In genomic region chr5:23826321-23827004, GRCm38 (mm10) we compare ENCODE assay signal across 8 mouse cellular contexts. TPM values are rescaled to one million over a fixed set of nuclear protein-coding genes. Genes with fewer than 3 reads are reported as not detected.
DNase-seq lines count a peak whose midpoint lies in the region; ATAC-seq and TF ChIP-seq lines count a peak whose summit lies in the region.

No protein-coding gene starts in this region.

- H3K9me3 ChIP-seq in hindbrain, postnatal 0 days (ENCODE audit: low read length) = no peaks in the 10 kb centered on the region
- H3K9me3 ChIP-seq in liver, postnatal 0 days (ENCODE audit: low read length) = no peaks in the 10 kb centered on the region

- 39% methylated on average over 11 of the region's 11 CpGs for WGBS in hindbrain, postnatal 0 days
- WGBS in liver, postnatal 0 days (ENCODE audit: insufficient replicate concordance) = 34% methylated on average over 11 of the region's 11 CpGs

- H3K27ac ChIP-seq in hindbrain, postnatal 0 days = no peak overlapping the region
- no peak overlapping the region for H3K27ac ChIP-seq in liver, postnatal 0 days (ENCODE audit: low read depth)

- no peak overlapping the region for H3K4me3 ChIP-seq in hindbrain, postnatal 0 days (ENCODE audit: low read length)
- H3K4me3 ChIP-seq in liver, postnatal 0 days (ENCODE audit: low read depth, low read length) = no peak overlapping the region

- no peaks in the 10 kb centered on the region for H3K27me3 ChIP-seq in hindbrain, postnatal 0 days (ENCODE audit: insufficient read depth, low read length)
- H3K27me3 ChIP-seq in liver, postnatal 0 days (ENCODE audit: insufficient read depth, low read length) = peaks cover 9% of the 10 kb centered on the region; the same call in 1 of the 2 replicates

- peak; percentile 22 to 25 for DNase-seq in urinary bladder, adult 18-20 months (ENCODE audit: low spot score in 2 of 2)
- DNase-seq in urinary bladder, postnatal 10 days (ENCODE audit: low spot score) = no peak
- DNase-seq in adrenal gland, adult 18-20 months (ENCODE audit: low spot score in 2 of 2) = peak; percentile 67 to 73
- DNase-seq in embryo, embryonic 9.5 days (ENCODE audit: extremely low spot score) = peak; percentile 57
- peak; percentile 69 for DNase-seq in hindbrain, postnatal 0 days (ENCODE audit: low spot score)
- DNase-seq in liver, postnatal 0 days = peak; percentile 79
- DNase-seq in right cerebral cortex, postnatal 10 days (ENCODE audit: low spot score in 2 of 2) = peak; percentile 37 to 65
- DNase-seq in yolk sac, embryonic 10.5 days (ENCODE audit: low spot score) = peak; percentile 38

- no peaks in the 10 kb centered on the region for H3K36me3 ChIP-seq in hindbrain, postnatal 0 days (ENCODE audit: insufficient read depth, low read length)
- H3K36me3 ChIP-seq in liver, postnatal 0 days (replicated peaks; ENCODE audit: insufficient read depth, low read length) = no peaks in the 10 kb centered on the region; the same call in 1 of the 2 replicates

- no peak overlapping the region for H3K4me2 ChIP-seq in hindbrain, postnatal 0 days (ENCODE audit: low read depth, low read length)
- no peak overlapping the region for H3K4me2 ChIP-seq in liver, postnatal 0 days (ENCODE audit: low read depth, low read length)

- ATAC-seq in hindbrain, postnatal 0 days = peak; percentile 69; the same call in 1 of the 2 replicates
- peak; percentile 29 for ATAC-seq in liver, postnatal 0 days

- peak; percentile 77 for TF ChIP-seq CTCF in hindbrain, postnatal 0 days (IDR thresholded peaks at IDR 0.05; ENCODE audit: low read depth)
- peak; percentile 84 for TF ChIP-seq CTCF in liver, postnatal 0 days (IDR thresholded peaks at IDR 0.05; ENCODE audit: low read depth)

- H3K4me1 ChIP-seq in hindbrain, postnatal 0 days (ENCODE audit: insufficient read depth, low read length) = no peaks in the 10 kb centered on the region
- H3K4me1 ChIP-seq in liver, postnatal 0 days (ENCODE audit: insufficient read depth) = no peaks in the 10 kb centered on the region

- no peak for TF ChIP-seq EP300 in liver, postnatal 0 days (IDR thresholded peaks at IDR 0.05; ENCODE audit: low read depth)

- H3K9ac ChIP-seq in hindbrain, postnatal 0 days (replicated peaks; ENCODE audit: low read length) = no peak overlapping the region
- no peak overlapping the region for H3K9ac ChIP-seq in liver, postnatal 0 days (replicated peaks)

RNA-seq across cellular contexts. Expression of gene Tomm7, which starts 17.5 kb away (rescaled TPM):
- 100 to 1,000 TPM; 119 to 133 TPM for total RNA-seq in adrenal gland, adult 18-20 months (2021)
- total RNA-seq in hindbrain, postnatal 0 days (2014; rRNA removed) = 7.5 and 10.1 TPM in 2 replicates
- polyA plus RNA-seq in hindbrain, postnatal 0 days (2015; fragmentation: Nextera tagmentation; extraction: Ambion mirVana) = 92.2 and 101 TPM in 2 replicates
- polyA plus RNA-seq in liver, postnatal 0 days (2015; fragmentation: Nextera tagmentation; extraction: Ambion mirVana) = 63.2 and 64.7 TPM in 2 replicates

RNA-seq across cellular contexts. Expression of gene Rint1, which starts 39.0 kb away (rescaled TPM):
- total RNA-seq in adrenal gland, adult 18-20 months (2021) = 10 to 100 TPM; 15.9 to 18.8 TPM
- 22.6 and 26.5 TPM in 2 replicates for total RNA-seq in hindbrain, postnatal 0 days (2014; rRNA removed)
- 24.0 and 26.4 TPM in 2 replicates for polyA plus RNA-seq in hindbrain, postnatal 0 days (2015; fragmentation: Nextera tagmentation; extraction: Ambion mirVana)
- 9.6 and 10.9 TPM in 2 replicates for polyA plus RNA-seq in liver, postnatal 0 days (2015; fragmentation: Nextera tagmentation; extraction: Ambion mirVana)

RNA-seq across cellular contexts. Expression of gene Pus7, which starts 43.0 kb away (rescaled TPM):
- 10 to 100 TPM; 18.1 to 18.6 TPM for total RNA-seq in adrenal gland, adult 18-20 months (2021)
- total RNA-seq in hindbrain, postnatal 0 days (2014; rRNA removed) = 8.7 and 11.0 TPM in 2 replicates
- polyA plus RNA-seq in hindbrain, postnatal 0 days (2015; fragmentation: Nextera tagmentation; extraction: Ambion mirVana) = 14.4 and 15.4 TPM in 2 replicates
- polyA plus RNA-seq in liver, postnatal 0 days (2015; fragmentation: Nextera tagmentation; extraction: Ambion mirVana) = 5.3 and 6.0 TPM in 2 replicates

Comparison
In these comparisons a context has a peak if more than half of its experiments do, and no peak if none do; other contexts are left out.
1. RNA of gene Tomm7, which starts 17.5 kb away (total RNA-seq): 119 to 133 TPM in adrenal gland, adult 18-20 months; 7.5 to 10.1 TPM in hindbrain, postnatal 0 days; every median in the first group is over 10 times any median in the second.